ENCODE assay signal across 8 mouse cellular contexts in genomic region chr15:88819906-88820303, GRCm38 (mm10). TPM values are rescaled to one million over a fixed set of nuclear protein-coding genes. Genes with fewer than 3 reads are reported as not detected.
DNase-seq lines count a peak whose midpoint lies in the region; ATAC-seq and TF ChIP-seq lines count a peak whose summit lies in the region.

No protein-coding gene starts in this region.

- peak overlapping the region; percentile 59 for H3ac ChIP-seq in myocyte (ENCODE audit: control insufficient read depth, insufficient read length)

- H3K9me3 ChIP-seq in hindbrain, embryonic 16.5 days (ENCODE audit: control insufficient read depth, low read length) = no peaks in the 10 kb centered on the region

- peak overlapping the region; percentile 81 for H3K4me3 ChIP-seq in lung, adult 2 months (replicated peaks; ENCODE audit: extremely low read depth, low read depth, low read length)
- peak overlapping the region; percentile 81 for H3K4me3 ChIP-seq in cortical plate, adult 2 months (ENCODE audit: insufficient read depth, low read length)
- peak overlapping the region; percentile 91 for H3K4me3 ChIP-seq in hindbrain, embryonic 16.5 days (ENCODE audit: low read length)
- H3K4me3 ChIP-seq in myocyte = peak overlapping the region; percentile 61

- DNase-seq in lung, adult 2 months = no peak
- no peak for DNase-seq in lung, postnatal 10 days
- DNase-seq in thymus, postnatal 25 days = no peak
- no peak for DNase-seq in adrenal gland, postnatal 36 days

- H3K4me2 ChIP-seq in hindbrain, embryonic 16.5 days (ENCODE audit: low read length) = peak overlapping the region; percentile 82
- H3K4me2 ChIP-seq in myocyte (ENCODE audit: low read depth) = peak overlapping the region; percentile 96

- H3K4me1 ChIP-seq in lung, adult 2 months (ENCODE audit: control insufficient read depth, insufficient read depth, low read length) = peaks cover 5% of the 10 kb centered on the region
- peaks cover 5% of the 10 kb centered on the region; the same call in 1 of the 2 replicates for H3K4me1 ChIP-seq in cortical plate, adult 2 months (ENCODE audit: control insufficient read depth, insufficient read depth, low read length)
- peaks cover 18% of the 10 kb centered on the region for H3K4me1 ChIP-seq in hindbrain, embryonic 16.5 days (ENCODE audit: control insufficient read depth, insufficient read depth, low read depth, low read length)

- ATAC-seq in hindbrain, embryonic 16.5 days = no peak
- no peak for ATAC-seq in monocyte, adult 5-6 weeks (replicated peaks; ENCODE audit: insufficient number of reproducible peaks, low FRiP score, low TSS enrichment, poor library complexity, severe bottlenecking)

- H3K27me3 ChIP-seq in hindbrain, embryonic 16.5 days (replicated peaks; ENCODE audit: control insufficient read depth, insufficient read depth, low read length) = no peaks in the 10 kb centered on the region
- H3K27me3 ChIP-seq in myocyte (ENCODE audit: control insufficient read depth, insufficient read depth, insufficient read length) = no peaks in the 10 kb centered on the region

- TF ChIP-seq POLR2A in lung, adult 2 months (IDR thresholded peaks at IDR 0.05; ENCODE audit: borderline replicate concordance, extremely low read depth, low read depth, low read length) = no peak
- no peak for TF ChIP-seq POLR2A in cortical plate, adult 2 months (IDR thresholded peaks at IDR 0.05; ENCODE audit: extremely low read depth, insufficient read depth, low read length)
- TF ChIP-seq POLR2A in myocyte (IDR thresholded peaks at IDR 0.05; ENCODE audit: insufficient read length, low read depth) = no peak

- H3K27ac ChIP-seq in cortical plate, adult 2 months (ENCODE audit: insufficient read depth, low read length) = no peak overlapping the region
- H3K27ac ChIP-seq in hindbrain, embryonic 16.5 days (ENCODE audit: low read depth, low read length) = peak overlapping the region; percentile 68

- H3K9ac ChIP-seq in hindbrain, embryonic 16.5 days (ENCODE audit: low read depth, low read length) = peak overlapping the region; percentile 88

- under 1% methylated on average over 23 of the region's 23 CpGs for WGBS in lung, adult 2 months
- under 1% methylated on average over 23 of the region's 23 CpGs for WGBS in hindbrain, embryonic 16.5 days

- peaks cover 20% of the 10 kb centered on the region for H3K79me2 ChIP-seq in myocyte (ENCODE audit: control insufficient read depth, insufficient read depth)

- peaks cover 23% of the 10 kb centered on the region for H3K36me3 ChIP-seq in hindbrain, embryonic 16.5 days (ENCODE audit: control insufficient read depth, insufficient read depth, low read length)
- H3K36me3 ChIP-seq in myocyte (ENCODE audit: control insufficient read depth, insufficient read depth) = peaks cover 16% of the 10 kb centered on the region

- no peak for TF ChIP-seq CTCF in lung, adult 2 months (IDR thresholded peaks at IDR 0.05; ENCODE audit: insufficient read depth, low read length)
- no peak for TF ChIP-seq CTCF in cortical plate, adult 2 months (IDR thresholded peaks at IDR 0.05; ENCODE audit: extremely low read depth, insufficient read depth, low read length)

TF ChIP-seq in myocyte, 11 proteins besides CTCF, POLR2A, EP300 and RAD21:
- TF ChIP-seq TCF3 (IDR thresholded peaks at IDR 0.05; ENCODE audit: insufficient read length, low read depth) (no peak), MYOD1 (IDR thresholded peaks at IDR 0.05; ENCODE audit: control insufficient read depth in 1 of 3, insufficient read length in 2 of 3, low read depth in 2 of 3) (peak in 2 of 3 experiments; percentile 29 to 50), CEBPB (IDR thresholded peaks at IDR 0.05; ENCODE audit: insufficient read depth, poor library complexity, severe bottlenecking) (no peak), MYOG (IDR thresholded peaks at IDR 0.05; ENCODE audit: control insufficient read depth in 1 of 3, insufficient read depth in 1 of 3, insufficient read length in 2 of 3, low read depth in 2 of 3) (no peak), USF1 (IDR thresholded peaks at IDR 0.05; ENCODE audit: low read depth) (no peak), TCF12 (IDR thresholded peaks at IDR 0.05; ENCODE audit: insufficient read depth, poor library complexity, severe bottlenecking) (no peak)
TF ChIP-seq in myocyte: peak in this region for 1.

RNA-seq across cellular contexts. Expression of gene Creld2, which starts 0.5 kb away (rescaled TPM):
- polyA plus RNA-seq in lung, adult 2 months (2012; rRNA removed) = 34.1 and 37.5 TPM in 2 replicates
- polyA plus RNA-seq in cortical plate, adult 2 months (2012; rRNA removed) = 25.7 and 26.6 TPM in 2 replicates
- polyA plus RNA-seq in hindbrain, embryonic 16.5 days (2015; fragmentation: Nextera tagmentation; extraction: Ambion mirVana) = 61.0 and 61.9 TPM in 2 replicates
- polyA plus RNA-seq in myocyte (2012; fragmentation: generic; extraction: Trizol) = 49.3 TPM
- 59.8 to 71.4 TPM (median 62.8 TPM) in 3 replicates for total RNA-seq in monocyte, adult 5-6 weeks (2017)
- 10 to 100 TPM; 40.1 to 52.8 TPM for total RNA-seq in adrenal gland, postnatal 36 days (2021)

RNA-seq across cellular contexts. Expression of gene Alg12, which starts 0.8 kb away (rescaled TPM):
- polyA plus RNA-seq in lung, adult 2 months (2012; rRNA removed) = 16.4 and 16.7 TPM in 2 replicates
- 17.0 and 17.5 TPM in 2 replicates for polyA plus RNA-seq in cortical plate, adult 2 months (2012; rRNA removed)
- polyA plus RNA-seq in hindbrain, embryonic 16.5 days (2015; fragmentation: Nextera tagmentation; extraction: Ambion mirVana) = 9.5 and 10.1 TPM in 2 replicates
- polyA plus RNA-seq in myocyte (2012; fragmentation: generic; extraction: Trizol) = 15.0 TPM
- 5.8 to 15.6 TPM (median 9.6 TPM) in 3 replicates for total RNA-seq in monocyte, adult 5-6 weeks (2017)
- total RNA-seq in adrenal gland, postnatal 36 days (2021) = 10 to 100 TPM; 14.1 to 18.9 TPM

RNA-seq across cellular contexts. Expression of gene Pim3, which starts 42.1 kb away (rescaled TPM):
- 55.0 and 97.1 TPM in 2 replicates for polyA plus RNA-seq in lung, adult 2 months (2012; rRNA removed)
- 14.2 and 16.7 TPM in 2 replicates for polyA plus RNA-seq in cortical plate, adult 2 months (2012; rRNA removed)
- polyA plus RNA-seq in hindbrain, embryonic 16.5 days (2015; fragmentation: Nextera tagmentation; extraction: Ambion mirVana) = 71.4 and 77.4 TPM in 2 replicates
- 26.9 TPM for polyA plus RNA-seq in myocyte (2012; fragmentation: generic; extraction: Trizol)
- 31.1 to 42.4 TPM (median 34.9 TPM) in 3 replicates for total RNA-seq in monocyte, adult 5-6 weeks (2017)
- 100 to 1,000 TPM; 123 to 134 TPM for total RNA-seq in adrenal gland, postnatal 36 days (2021)
